Mouse (Mus musculus): ENCODE results near the gene Zp3. TPM values are rescaled to one million over a fixed set of nuclear protein-coding genes. Genes with fewer than 3 reads are reported as not detected.

The Zp3 gene
- 0.18 and 0.21 TPM in 2 replicates for polyA plus RNA-seq (2012; rRNA removed)

DNA sequence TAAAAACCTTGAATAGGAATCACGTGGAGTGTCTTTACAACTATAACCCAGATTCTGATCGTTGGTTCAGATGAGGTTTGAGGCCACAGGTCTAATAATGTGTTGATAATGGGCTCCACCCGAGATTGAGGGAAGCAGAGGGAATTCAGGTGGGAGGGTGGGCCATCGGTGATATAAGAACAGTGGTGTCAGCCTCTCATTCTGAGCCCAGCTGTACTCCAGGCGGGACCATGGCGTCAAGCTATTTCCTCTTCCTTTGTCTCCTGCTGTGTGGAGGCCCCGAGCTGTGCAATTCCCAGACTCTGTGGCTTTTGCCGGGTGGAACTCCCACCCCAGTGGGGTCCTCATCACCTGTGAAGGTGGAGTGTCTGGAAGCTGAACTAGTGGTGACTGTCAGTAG lies at the start of gene Zp3:
Gene Zp3 (plus strand): TSS at position 196 of the 400 bp plus-strand sequence.
- TF ChIP-seq POLR2A (IDR thresholded peaks at IDR 0.05; ENCODE audit: borderline replicate concordance, extremely low read depth, insufficient read depth, insufficient read length, poor library complexity, severe bottlenecking) (no peak), CTCF (IDR thresholded peaks at IDR 0.05; ENCODE audit: borderline replicate concordance, extremely low read depth, insufficient read depth, insufficient read length) (no peak)
- no peak for DNase-seq (ENCODE audit: low read depth)

DNA sequence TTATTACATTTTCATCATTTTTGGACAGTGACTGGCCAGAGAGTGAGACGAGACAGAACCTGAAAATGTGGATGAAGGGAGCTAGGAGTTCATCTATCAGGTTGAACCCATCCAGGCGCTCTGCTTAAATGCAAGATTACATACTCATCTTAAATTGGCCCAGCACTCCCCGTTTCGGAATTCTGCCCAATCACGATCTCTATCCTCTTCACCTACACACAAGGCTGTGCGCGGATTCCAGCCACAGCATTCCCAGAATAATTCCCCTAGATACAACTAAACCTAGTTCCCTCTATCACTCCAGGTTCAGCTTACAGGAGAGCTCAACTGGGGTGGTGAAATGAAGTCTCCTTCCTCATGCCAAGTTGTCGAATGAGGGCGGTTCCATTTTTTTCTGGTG lies 48.4 kb upstream of the Zp3 start:
- no peak for DNase-seq (ENCODE audit: low read depth)
- TF ChIP-seq CTCF (IDR thresholded peaks at IDR 0.05; ENCODE audit: borderline replicate concordance, extremely low read depth, insufficient read depth, insufficient read length) (no peak), POLR2A (IDR thresholded peaks at IDR 0.05; ENCODE audit: borderline replicate concordance, extremely low read depth, insufficient read depth, insufficient read length, poor library complexity, severe bottlenecking) (no peak)

DNA sequence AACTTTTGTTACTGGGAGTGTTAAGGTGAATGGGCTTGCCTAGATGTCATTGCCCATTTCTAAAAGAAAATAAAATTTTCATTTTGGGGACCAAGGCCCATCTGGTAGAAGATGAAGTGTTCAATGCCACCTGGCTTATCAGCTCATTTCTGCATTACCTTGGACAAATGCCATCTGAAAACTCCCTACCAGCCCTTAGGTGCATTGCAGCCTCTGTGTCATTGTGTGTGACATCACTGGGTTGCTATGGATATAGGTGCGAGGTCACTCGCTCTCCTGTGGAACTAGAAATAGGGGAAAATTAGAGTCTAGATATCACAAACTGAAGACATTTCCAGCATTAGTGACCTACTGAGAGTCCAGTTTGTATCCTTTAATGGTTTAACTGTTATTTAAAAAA lies 47.5 kb upstream of the Zp3 start:
- DNase-seq (ENCODE audit: low read depth), result peak; percentile 51
- TF ChIP-seq CTCF (IDR thresholded peaks at IDR 0.05; ENCODE audit: borderline replicate concordance, extremely low read depth, insufficient read depth, insufficient read length), result no peak
- TF ChIP-seq POLR2A (IDR thresholded peaks at IDR 0.05; ENCODE audit: borderline replicate concordance, extremely low read depth, insufficient read depth, insufficient read length, poor library complexity, severe bottlenecking), result no peak

DNA sequence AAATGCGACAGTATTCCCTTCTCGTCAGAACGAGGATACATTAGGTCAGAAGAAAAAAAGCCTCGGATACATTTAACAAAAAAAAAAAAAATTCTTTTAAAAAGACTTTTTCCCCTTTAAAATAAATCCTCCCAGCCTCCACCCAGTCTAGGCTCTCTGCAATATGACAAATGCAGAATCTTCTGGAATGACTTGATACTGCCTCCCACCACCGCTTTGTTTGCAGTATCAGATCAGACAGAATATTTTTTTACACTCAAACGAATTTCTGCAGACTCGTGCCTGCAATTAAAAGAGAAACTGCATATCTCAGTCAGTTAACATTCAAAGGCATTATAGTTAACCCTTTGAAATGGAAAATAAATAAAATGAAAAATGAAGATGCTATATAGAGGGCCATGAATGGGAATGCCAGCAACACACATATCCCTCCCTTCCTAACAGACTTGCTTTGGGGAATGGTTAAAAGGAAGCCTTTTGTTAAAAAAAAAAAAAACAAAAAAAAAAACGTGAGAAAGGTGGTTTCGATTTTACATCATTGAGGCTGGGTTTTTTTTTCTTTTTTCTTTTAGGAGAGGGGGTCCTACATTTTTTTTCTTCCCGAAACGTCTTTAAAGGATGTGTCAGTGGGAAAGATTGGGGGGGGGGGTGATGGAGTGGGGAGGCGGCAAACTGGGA lies 46.5 kb upstream of the Zp3 start:
- DNase-seq (ENCODE audit: low read depth), result peak; percentile 65
- no peak for TF ChIP-seq CTCF (IDR thresholded peaks at IDR 0.05; ENCODE audit: borderline replicate concordance, extremely low read depth, insufficient read depth, insufficient read length)
- no peak for TF ChIP-seq POLR2A (IDR thresholded peaks at IDR 0.05; ENCODE audit: borderline replicate concordance, extremely low read depth, insufficient read depth, insufficient read length, poor library complexity, severe bottlenecking)

DNA sequence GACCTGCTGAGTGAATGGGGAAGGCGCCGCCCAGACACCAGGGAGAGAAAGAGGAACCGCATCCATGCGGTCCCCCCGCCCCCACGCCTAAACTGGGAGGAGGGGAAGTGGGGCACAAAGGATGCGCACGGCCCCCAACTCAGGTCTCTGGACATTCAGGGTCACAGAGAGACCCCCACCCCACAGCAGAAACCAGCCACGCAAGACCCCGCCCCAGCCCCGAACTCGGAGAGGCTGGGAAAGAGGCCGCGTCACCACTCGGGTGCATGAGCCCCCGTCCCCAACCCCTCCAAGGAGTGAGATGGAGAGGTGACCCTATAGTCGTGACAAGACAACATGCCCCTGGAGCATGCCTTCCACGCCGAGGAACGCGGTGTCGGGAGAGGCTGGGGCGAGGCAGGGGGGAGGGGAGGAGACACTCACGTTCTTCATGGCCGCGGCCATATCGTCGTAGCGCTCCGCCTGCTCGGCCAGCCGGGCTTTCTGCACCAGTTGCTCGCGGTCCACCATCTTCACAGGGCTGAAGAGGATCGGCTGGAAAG lies 45.9 kb upstream of the Zp3 start:
- DNase-seq (ENCODE audit: low read depth), result peak; percentile 80
- no peak for TF ChIP-seq POLR2A (IDR thresholded peaks at IDR 0.05; ENCODE audit: borderline replicate concordance, extremely low read depth, insufficient read depth, insufficient read length, poor library complexity, severe bottlenecking)
- TF ChIP-seq CTCF (IDR thresholded peaks at IDR 0.05; ENCODE audit: borderline replicate concordance, extremely low read depth, insufficient read depth, insufficient read length), result no peak

DNA sequence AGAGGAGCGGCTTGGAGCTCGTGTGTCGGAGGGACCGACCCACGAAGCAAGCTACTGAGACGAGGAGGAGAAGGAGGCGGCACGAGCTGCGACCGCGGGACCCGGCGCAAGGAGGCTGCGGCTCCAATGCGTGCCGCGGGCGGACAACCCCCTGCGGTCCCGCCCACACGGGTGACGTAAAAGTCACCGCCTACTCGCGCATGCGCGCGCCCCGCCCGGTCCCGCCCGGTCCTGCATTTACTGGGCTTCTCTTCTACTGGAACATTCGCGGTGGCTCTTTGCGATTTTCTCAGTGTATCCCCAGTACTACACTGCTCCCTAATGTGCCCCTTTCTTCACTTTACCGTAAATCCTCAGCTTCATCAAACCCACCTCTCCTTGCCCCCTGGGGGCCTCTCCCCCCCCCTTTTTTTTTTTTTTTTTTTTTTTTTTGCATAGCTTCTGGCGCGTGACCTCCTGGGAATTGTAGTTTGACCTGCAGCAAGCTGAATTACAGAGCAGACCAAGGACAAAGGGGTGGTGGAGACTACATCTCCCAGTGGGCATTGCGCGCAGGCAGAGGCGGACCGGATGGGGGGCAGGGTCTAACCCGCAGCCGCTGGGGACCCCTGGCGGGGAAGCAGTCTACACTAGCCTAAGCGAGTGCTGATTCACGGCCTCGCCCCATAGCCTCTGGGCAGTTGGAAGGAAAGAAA lies 45.3 kb upstream of the Zp3 start, which contains the start of gene Ywhag:
Gene Ywhag (minus strand): TSS at position 136 of the 695 bp plus-strand sequence.
- peak; percentile 99 for DNase-seq (ENCODE audit: low read depth)
- TF ChIP-seq CTCF (IDR thresholded peaks at IDR 0.05; ENCODE audit: borderline replicate concordance, extremely low read depth, insufficient read depth, insufficient read length) (peak; percentile 70), POLR2A (IDR thresholded peaks at IDR 0.05; ENCODE audit: borderline replicate concordance, extremely low read depth, insufficient read depth, insufficient read length, poor library complexity, severe bottlenecking) (peak; percentile 99)

DNA sequence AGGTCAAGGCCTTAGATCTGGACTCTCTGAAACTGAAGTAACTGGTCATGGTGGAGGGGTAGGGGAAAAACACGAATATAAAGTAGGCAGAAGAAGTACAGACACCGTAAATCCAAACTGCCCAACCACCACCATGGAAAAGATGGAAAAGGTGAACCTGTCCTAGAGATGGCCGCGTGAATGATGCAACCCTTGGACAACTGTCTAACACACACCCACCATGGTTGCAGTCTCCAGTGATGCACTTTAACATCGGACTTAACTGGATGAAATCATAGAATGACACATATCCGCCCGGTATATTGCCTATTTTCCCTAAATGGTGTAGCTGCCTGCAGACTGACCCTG lies 44.7 kb upstream of the Zp3 start:
- no peak for DNase-seq (ENCODE audit: low read depth)
- TF ChIP-seq CTCF (IDR thresholded peaks at IDR 0.05; ENCODE audit: borderline replicate concordance, extremely low read depth, insufficient read depth, insufficient read length) (no peak), POLR2A (IDR thresholded peaks at IDR 0.05; ENCODE audit: borderline replicate concordance, extremely low read depth, insufficient read depth, insufficient read length, poor library complexity, severe bottlenecking) (no peak)

DNA sequence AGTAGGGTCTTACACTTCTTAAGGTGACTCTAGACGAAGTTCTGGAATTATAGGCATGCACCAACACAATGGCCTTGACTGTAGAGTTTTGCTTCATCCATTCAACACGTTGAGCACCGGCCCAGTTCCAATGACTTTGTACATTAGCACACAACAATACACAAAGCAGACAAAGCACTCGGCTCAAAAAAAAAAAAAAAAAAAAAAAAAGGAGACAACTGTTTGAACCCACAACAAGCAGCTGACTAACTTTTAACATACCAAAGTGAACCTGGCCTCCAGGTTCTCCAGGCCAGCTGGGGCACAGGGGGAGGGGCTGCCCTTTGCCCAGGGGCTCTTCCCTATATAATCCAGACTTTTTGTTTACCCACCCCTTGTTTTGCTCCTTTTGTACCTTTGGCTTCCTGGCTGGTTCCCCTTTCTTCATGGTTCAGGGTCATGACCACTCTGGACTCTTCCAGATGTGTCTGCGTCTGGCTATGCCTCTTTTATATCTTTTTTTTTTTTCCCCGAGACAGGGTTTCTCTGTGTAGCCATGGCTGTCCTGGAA lies 44.2 kb upstream of the Zp3 start:
- DNase-seq (ENCODE audit: low read depth), result no peak
- TF ChIP-seq CTCF (IDR thresholded peaks at IDR 0.05; ENCODE audit: borderline replicate concordance, extremely low read depth, insufficient read depth, insufficient read length) (no peak), POLR2A (IDR thresholded peaks at IDR 0.05; ENCODE audit: borderline replicate concordance, extremely low read depth, insufficient read depth, insufficient read length, poor library complexity, severe bottlenecking) (no peak)

DNA sequence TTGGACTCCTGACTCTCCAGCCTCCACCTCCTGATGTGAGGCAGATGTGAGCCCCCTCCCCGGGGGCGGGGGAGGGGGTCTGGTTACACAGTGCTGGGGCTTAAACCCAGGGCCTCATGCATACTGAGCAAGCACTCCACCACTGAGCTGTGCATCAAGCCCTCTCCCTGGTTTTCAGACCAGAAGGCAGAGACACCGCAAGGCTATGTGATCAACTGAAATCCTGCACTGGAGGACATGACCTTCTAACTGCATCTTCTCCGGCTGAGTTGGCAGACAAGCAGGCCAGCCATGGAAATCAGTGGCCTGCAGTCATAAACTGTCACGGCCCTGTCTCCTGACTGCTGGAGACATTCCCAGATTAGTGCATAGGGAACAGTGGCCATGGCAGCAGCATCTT lies 39.3 kb upstream of the Zp3 start:
- DNase-seq (ENCODE audit: low read depth), result no peak
- TF ChIP-seq CTCF (IDR thresholded peaks at IDR 0.05; ENCODE audit: borderline replicate concordance, extremely low read depth, insufficient read depth, insufficient read length) (no peak), POLR2A (IDR thresholded peaks at IDR 0.05; ENCODE audit: borderline replicate concordance, extremely low read depth, insufficient read depth, insufficient read length, poor library complexity, severe bottlenecking) (no peak)

DNA sequence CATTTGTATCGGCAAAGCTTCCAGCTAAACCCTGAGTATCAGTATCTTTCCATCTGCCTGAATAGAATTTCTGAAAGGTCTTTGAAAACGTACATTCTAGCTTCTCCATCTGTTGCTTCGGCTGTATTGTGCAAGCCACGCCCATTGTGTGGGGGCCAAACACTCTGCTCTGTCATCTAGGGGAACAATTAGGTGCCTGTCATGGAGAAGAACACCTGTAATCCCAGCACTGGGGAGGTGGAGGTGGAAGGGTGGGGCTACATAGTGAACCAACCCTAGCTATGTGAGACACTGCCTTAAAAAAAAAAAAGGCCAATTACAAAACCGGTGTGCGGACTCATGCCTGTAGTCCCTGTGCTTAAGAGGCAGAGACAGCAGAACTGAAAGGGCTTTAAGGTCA lies 37.2 kb upstream of the Zp3 start:
- no peak for DNase-seq (ENCODE audit: low read depth)
- TF ChIP-seq POLR2A (IDR thresholded peaks at IDR 0.05; ENCODE audit: borderline replicate concordance, extremely low read depth, insufficient read depth, insufficient read length, poor library complexity, severe bottlenecking) (no peak), CTCF (IDR thresholded peaks at IDR 0.05; ENCODE audit: borderline replicate concordance, extremely low read depth, insufficient read depth, insufficient read length) (no peak)

DNA sequence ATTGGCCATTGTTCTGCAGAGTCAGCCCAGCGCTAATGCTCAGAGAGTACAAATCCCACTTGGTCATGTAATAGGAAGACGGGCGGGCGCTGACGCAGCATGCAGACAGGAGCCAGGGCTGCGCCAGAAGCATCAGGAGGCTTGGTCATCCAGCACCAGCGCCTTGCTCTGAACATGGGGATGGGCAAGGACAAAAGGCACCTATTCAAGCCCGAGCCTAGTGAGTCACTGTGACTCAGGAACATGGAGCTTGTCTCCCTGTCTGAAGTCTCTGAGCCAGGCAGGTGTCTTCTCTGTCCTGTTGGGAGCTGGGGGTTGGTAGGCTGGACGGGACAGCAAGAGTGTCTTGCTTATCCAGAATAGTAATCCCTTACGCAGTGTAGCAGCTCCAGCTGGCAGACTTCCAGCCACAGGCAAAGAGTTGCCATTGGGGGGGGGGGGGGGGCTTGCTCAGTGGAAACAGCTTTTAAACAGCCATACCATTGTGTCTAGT lies 33.9 kb upstream of the Zp3 start:
- TF ChIP-seq CTCF (IDR thresholded peaks at IDR 0.05; ENCODE audit: borderline replicate concordance, extremely low read depth, insufficient read depth, insufficient read length) (no peak), POLR2A (IDR thresholded peaks at IDR 0.05; ENCODE audit: borderline replicate concordance, extremely low read depth, insufficient read depth, insufficient read length, poor library complexity, severe bottlenecking) (no peak)
- DNase-seq (ENCODE audit: low read depth), result peak; percentile 76
